Mouse (Mus musculus) heart, postnatal 14 days (tissue): ENCODE results near the gene Rbms3. TPM values are rescaled to one million over a fixed set of nuclear protein-coding genes. Genes with fewer than 3 reads are reported as not detected.

Experiments used
- DNase-seq, 2 experiments: peaks; one replicate each; pipeline ENCODE4 v3.0.0; 2021 to 2022
- intact Hi-C: fragments of 180-260 bp; cut with DNase I; formaldehyde crosslinking; loops from one replicate; pipeline ENCODE4 v1.15.1; 2025
- total RNA-seq, 2 experiments: library from RNA; stranded (reverse); gene quantifications; 2 replicates each; pipeline ENCODE4 v1.2.3; 2021

Rbms3 gene
- total RNA-seq, 2 experiments from 2014 or later: 17.7 to 18.6 TPM

- intact Hi-C loops: no loop called here
- peak; percentile 40 to 60 for DNase-seq
Measured at GRCm38 (mm10) chr9:116873033-116873975, 756.4 kb downstream of the Rbms3 start.

- intact Hi-C loops: no loop called here
- no peak for DNase-seq
Measured at GRCm38 (mm10) chr9:116872346-116872745, 757.4 kb downstream of the Rbms3 start.

DNA sequence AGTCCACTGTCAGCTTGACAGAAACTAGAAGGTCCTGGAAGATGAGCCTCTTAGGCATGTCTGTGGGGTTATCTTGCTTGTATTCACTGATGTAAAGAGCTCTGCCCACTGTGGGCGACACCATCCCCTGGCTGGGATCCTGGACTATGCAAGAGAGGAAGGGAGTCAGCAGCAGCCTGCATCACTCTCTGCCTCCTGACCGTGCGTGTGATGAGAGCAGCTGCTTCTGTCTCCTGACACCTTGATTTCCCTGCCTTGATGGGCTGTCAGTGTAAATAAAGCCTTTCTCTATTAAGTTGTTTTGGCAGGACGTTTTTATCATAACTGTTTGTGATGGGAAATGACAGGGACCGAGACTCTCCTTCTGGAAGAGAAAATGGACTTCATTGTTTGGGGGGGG is 758.1 kb downstream of the Rbms3 start:
- intact Hi-C loops: no loop called here
- DNase-seq: no peak

DNA sequence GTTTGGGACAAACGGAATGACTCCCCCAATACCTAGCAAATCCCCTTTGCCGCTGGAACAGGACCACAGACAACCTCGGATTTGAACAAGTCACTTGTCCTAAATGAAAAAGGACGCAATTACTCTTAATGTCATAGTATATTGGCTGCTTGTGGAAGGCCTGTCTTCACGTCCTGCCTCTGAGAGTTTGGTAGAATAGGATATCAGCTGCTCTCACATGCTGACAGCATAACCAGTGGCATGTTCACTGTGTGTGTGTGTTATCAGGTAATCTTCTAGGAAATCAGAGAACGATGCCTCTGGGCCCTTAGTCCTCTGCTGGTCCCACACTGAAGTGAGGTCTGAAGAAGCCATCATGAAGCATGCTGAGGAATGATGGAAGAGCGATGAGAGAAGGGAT is 763.7 kb downstream of the Rbms3 start:
- DNase-seq: no peak
- intact Hi-C loops: no loop called here

- DNase-seq: no peak
- intact Hi-C loops: no loop called here
Measured at GRCm38 (mm10) chr9:116863626-116864025, 766.1 kb downstream of the Rbms3 start.

DNA sequence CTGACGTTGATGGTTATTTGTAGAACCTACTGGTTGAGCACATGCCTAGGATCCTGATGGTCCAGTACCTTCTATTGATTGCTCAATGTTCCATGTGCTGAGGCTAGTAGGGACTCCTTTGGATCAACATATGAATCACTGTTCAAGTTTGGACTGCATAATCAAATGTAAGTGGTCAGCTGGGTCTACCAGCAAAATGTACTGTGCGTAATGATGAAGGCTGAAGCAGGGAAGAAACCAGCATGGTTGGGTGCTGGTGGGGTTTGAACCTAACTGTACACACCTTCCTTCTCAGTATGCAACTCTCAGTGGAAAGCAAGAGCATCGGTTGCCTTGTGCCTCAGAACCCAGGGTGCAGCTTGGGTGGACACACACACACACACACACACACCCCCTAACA is 767.4 kb downstream of the Rbms3 start:
- intact Hi-C loops: no loop called here
- no peak for DNase-seq

GRCm38 (mm10) chr9:116857861-116858595 is 771.7 kb downstream of the Rbms3 start:
- intact Hi-C loops: no loop called here
- DNase-seq: no peak

- DNase-seq: no peak
- intact Hi-C loops: no loop called here
Measured at GRCm38 (mm10) chr9:116857151-116857550, 772.6 kb downstream of the Rbms3 start.

- peak; percentile 5 to 18 for DNase-seq
- intact Hi-C loops: no loop called here
Measured at GRCm38 (mm10) chr9:116855744-116856143, 774.0 kb downstream of the Rbms3 start.

DNA sequence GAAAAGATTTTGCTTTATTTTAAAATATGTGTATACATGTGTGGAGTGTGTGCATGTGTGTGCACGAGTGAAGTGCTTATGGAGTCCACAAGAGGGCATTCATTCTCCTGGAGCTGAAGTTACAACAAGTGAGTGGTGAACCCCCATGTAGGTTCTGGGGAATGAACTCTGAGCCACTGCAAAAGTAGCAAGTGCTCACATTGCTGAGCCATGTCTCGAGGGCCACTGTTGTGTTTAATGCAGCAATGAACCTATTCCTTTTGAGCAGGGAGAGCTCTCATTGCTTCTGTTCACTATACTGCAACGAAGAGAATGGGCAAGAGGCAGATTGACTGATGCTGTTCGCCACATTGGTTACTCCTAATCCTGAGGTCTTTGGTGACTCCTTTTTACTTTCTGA is 780.8 kb downstream of the Rbms3 start:
- no peak for DNase-seq
- intact Hi-C loops: no loop called here

DNA sequence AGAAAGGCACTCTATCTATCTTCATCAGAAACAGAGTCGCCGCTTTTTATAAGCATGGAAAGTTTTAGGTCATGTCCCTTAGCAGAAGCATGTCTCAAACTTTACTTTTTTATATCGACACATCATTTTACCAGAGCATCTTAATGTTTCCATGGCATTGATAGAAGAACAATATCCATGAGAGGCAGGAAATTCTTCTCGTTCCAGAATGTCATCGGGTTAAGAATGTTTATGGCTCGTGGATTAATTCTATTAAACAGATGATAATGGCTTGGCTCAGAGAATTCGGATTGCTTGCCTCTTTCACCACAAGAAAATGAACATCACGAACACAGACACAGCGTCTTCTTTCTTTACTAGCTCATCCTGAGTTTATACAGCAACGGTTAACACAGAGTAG is 781.5 kb downstream of the Rbms3 start:
- no peak for DNase-seq
- intact Hi-C loops: no loop called here

DNA sequence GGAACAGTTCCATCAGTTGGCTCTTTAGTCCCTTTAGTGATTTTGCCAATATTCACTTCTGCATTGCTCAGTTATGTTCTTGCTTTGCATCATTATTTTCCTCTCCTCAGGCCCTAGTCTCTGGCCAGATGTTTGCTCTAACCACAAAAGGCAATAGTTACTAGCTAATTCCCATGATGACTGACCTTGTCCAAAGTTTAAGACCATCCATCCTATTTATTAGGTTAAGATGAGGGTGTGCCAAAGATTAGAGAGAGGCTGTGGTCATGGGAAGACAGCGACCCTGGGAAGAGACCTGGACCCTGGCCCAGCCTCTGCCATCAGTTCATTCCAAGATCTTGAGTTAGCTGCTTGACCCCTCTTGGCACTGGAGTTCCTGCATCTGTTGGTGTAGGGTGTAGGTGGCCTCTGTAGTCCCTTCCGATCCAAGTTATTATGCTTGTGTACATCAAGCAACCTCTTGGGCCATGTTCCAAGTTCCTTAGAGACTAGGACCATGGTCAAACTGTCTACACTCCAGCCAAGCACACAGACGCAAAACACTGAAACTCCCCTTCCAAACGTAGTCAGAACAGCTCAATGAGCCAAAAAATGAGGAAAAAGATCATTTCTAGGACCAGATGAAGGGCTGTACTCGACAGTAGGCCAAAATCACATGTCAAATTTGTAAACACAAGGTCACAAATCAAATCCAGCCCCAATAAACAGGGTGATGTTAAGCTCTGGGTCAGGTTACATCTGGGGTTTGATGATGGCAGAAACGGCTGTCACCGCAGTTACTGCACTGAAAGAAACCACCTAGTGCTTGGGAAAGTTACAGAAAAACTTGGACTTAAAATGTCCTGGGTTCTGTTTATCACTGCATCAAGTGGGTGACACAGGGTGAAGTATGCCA is 782.2 kb downstream of the Rbms3 start:
- DNase-seq: peak; percentile 54 to 69
- intact Hi-C loops: no loop called here

GRCm38 (mm10) chr9:116834949-116835348 is 794.8 kb downstream of the Rbms3 start:
- intact Hi-C loops: no loop called here
- no peak for DNase-seq

DNA sequence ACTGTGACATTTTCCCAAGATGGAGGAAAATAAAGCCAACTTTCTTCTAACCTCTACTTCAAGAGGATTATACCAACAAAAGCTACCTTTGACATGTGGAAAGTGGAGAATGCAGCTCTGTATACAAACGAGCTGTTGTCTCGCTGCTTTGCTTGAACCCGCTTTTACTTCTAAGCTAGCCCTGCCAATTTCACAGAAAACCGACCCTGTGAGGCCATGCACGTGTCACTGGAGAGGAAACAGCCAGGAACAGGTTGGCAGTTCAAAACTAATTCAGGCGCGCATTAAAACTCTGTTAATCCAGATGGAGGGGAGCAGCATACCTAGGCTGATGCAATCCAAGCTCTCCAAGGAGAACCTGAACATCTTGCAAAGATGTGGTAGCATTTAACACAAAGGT is 796.0 kb downstream of the Rbms3 start:
- no peak for DNase-seq
- intact Hi-C loops: no loop called here

- no peak for DNase-seq
- intact Hi-C loops: no loop called here
Measured at GRCm38 (mm10) chr9:116832822-116833221, 796.9 kb downstream of the Rbms3 start.

GRCm38 (mm10) chr9:116831386-116831785 is 798.3 kb downstream of the Rbms3 start:
- intact Hi-C loops: no loop called here
- no peak for DNase-seq

DNA sequence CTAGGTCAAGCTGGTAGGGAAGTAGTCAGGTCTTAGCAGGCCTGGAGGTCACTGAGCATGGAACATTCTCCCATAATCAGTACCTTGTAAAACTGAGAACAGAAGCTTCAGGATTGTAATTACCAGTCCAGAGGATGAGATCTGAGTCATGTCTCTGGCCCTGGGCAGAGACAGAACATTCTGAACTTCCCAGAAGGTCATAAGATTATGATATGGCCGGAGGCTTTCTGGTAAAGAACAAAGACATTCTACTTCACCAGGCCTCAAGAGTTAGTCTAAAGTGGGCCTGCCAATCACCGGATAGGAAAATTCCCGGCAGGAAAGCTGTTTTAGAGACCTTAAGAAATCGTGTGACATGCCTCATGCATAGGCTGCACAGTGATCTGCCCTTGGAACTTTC is 799.8 kb downstream of the Rbms3 start:
- no peak for DNase-seq
- intact Hi-C loops: no loop called here

GRCm38 (mm10) chr9:116821601-116822000 is 808.1 kb downstream of the Rbms3 start:
- intact Hi-C loops: no loop called here

GRCm38 (mm10) chr9:116817196-116817595 is 812.5 kb downstream of the Rbms3 start:
- DNase-seq: no peak
- intact Hi-C loops: no loop called here

More at GRCm38 (mm10) chr9:116821601-116822000, 808.1 kb downstream of the Rbms3 start:
- DNase-seq: no peak

DNA sequence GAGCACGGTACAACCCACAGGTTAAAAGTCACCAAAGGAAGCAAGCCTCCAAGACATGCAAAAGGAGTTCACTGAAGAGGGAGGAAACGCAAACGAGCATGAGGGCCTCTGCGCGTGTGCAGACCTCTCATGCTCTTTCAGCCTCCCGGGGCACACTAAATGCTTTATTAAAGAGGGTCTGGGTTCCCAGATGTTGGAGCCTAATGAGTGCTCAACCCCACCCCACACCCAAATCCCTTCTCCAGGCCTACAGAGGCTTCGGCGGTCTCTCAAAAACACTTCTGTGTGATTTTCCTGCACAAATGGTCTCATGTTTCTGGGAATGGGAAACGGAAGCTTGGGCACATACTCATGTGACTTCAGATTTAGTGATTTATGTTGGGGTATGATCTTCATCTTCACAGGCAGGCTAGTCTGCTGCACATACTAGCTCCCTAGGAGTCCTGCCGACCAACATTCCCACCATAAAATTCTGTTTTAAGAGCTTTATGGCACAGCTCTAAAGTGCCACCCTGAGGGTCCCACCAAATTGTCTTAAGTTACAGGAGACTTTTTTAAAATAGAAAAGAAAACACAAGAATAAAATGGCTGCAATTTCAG is 815.1 kb downstream of the Rbms3 start:
- intact Hi-C loops: no loop called here
- no peak for DNase-seq
